8 mouse cellular contexts compared by ENCODE assay signal in genomic region chr4:117836204-117836767, GRCm38 (mm10). TPM values are rescaled to one million over a fixed set of nuclear protein-coding genes. Genes with fewer than 3 reads are reported as not detected.
DNase-seq lines count a peak whose midpoint lies in the region; ATAC-seq lines count a peak whose summit lies in the region.

No protein-coding gene starts in this region.

- H3K36me3 ChIP-seq in heart, embryonic 13.5 days, result no peaks in the 10 kb centered on the region
- H3K36me3 ChIP-seq in liver, embryonic 12.5 days, result peaks cover 46% of the 10 kb centered on the region
- no peaks in the 10 kb centered on the region for H3K36me3 ChIP-seq in splenic B cell, adult 2 months (ENCODE audit: control insufficient read depth, insufficient read depth, low read length, poor library complexity, severe bottlenecking)

- peak; percentile 96 for DNase-seq in kidney, postnatal 10 days
- peak; percentile 84 for DNase-seq in naive thymus-derived CD4-positive, alpha-beta T cell, adult 2 months (ENCODE audit: low read depth)
- DNase-seq in splenic B cell, adult 2 months (ENCODE audit: low read depth, low spot score), result peak; percentile 85

- ATAC-seq in CD4-positive, CD25-positive, alpha-beta regulatory T cell, adult 4 months, result peak; percentile 79
- peak; percentile 47 for ATAC-seq in erythroid progenitor cell, adult 5-6 weeks (replicated peaks; ENCODE audit: low FRiP score, poor library complexity, severe bottlenecking)
- ATAC-seq in heart, embryonic 13.5 days (ENCODE audit: extremely low read depth, insufficient number of reproducible peaks, low FRiP score, low TSS enrichment), result peak; percentile 83
- peak; percentile 79 for ATAC-seq in liver, embryonic 12.5 days

- H3K4me3 ChIP-seq in brown adipose tissue, adult 24 weeks (ENCODE audit: insufficient read depth, low read depth, low read length), result peak overlapping the region; percentile 77
- peak overlapping the region; percentile 81 for H3K4me3 ChIP-seq in heart, embryonic 13.5 days
- peak overlapping the region; percentile 93 for H3K4me3 ChIP-seq in liver, embryonic 12.5 days

- no peaks in the 10 kb centered on the region for H3K4me1 ChIP-seq in brown adipose tissue, adult 24 weeks (ENCODE audit: control insufficient read depth, insufficient read depth, insufficient read length, low read length)
- H3K4me1 ChIP-seq in heart, embryonic 13.5 days, result peaks cover 28% of the 10 kb centered on the region
- H3K4me1 ChIP-seq in liver, embryonic 12.5 days, result peaks cover 84% of the 10 kb centered on the region

- no peak overlapping the region for H3K27ac ChIP-seq in brown adipose tissue, adult 24 weeks (replicated peaks; ENCODE audit: low read depth, low read length)
- H3K27ac ChIP-seq in heart, embryonic 13.5 days (replicated peaks), result peak overlapping the region; percentile 92
- H3K27ac ChIP-seq in liver, embryonic 12.5 days, result peak overlapping the region; percentile 98

- H3K9me3 ChIP-seq in heart, embryonic 13.5 days, result no peaks in the 10 kb centered on the region
- no peaks in the 10 kb centered on the region for H3K9me3 ChIP-seq in liver, embryonic 12.5 days (replicated peaks)

- H3K27me3 ChIP-seq in heart, embryonic 13.5 days (replicated peaks), result peaks cover 3% of the 10 kb centered on the region
- H3K27me3 ChIP-seq in liver, embryonic 12.5 days (replicated peaks), result no peaks in the 10 kb centered on the region
- H3K27me3 ChIP-seq in splenic B cell, adult 2 months (ENCODE audit: control insufficient read depth, insufficient read depth, low read length, poor library complexity, severe bottlenecking), result no peaks in the 10 kb centered on the region

- peak overlapping the region; percentile 97 for H3K4me2 ChIP-seq in heart, embryonic 13.5 days
- peak overlapping the region; percentile 93 for H3K4me2 ChIP-seq in liver, embryonic 12.5 days

- peak overlapping the region; percentile 92 for H3K9ac ChIP-seq in heart, embryonic 13.5 days
- H3K9ac ChIP-seq in liver, embryonic 12.5 days, result peak overlapping the region; percentile 97

- under 1% methylated on average over 47 of the region's 48 CpGs for WGBS in heart, embryonic 13.5 days
- WGBS in liver, embryonic 12.5 days (ENCODE audit: insufficient replicate concordance), result 2% methylated on average over 37 of the region's 48 CpGs

RNA-seq across cellular contexts. Expression of gene Slc6a9, which starts 2.0 kb away (rescaled TPM):
- polyA plus RNA-seq in CD4-positive, CD25-positive, alpha-beta regulatory T cell, adult 4 months (2017; shearing (Covaris generic)), result 1 to 10 TPM in 1 of 2 experiments, not detected in 1; 1.0 TPM
- 1.6 and 1.9 TPM in 2 replicates for polyA plus RNA-seq in brown adipose tissue, adult 24 weeks (2012; ENCODE audit: insufficient read depth, insufficient read length, missing spikeins)
- 273 and 276 TPM in 2 replicates for total RNA-seq in erythroid progenitor cell, adult 5-6 weeks (2015; ENCODE audit: low replicate concordance)
- 282 and 375 TPM in 2 replicates for total RNA-seq in erythroid progenitor cell, adult 5-6 weeks (2017; ENCODE audit: low replicate concordance)
- 8.4 and 10.6 TPM in 2 replicates for polyA plus RNA-seq in heart, embryonic 13.5 days (2015; fragmentation: Nextera tagmentation; extraction: Ambion mirVana)
- 52.8 and 57.8 TPM in 2 replicates for polyA plus RNA-seq in liver, embryonic 12.5 days (2016; fragmentation: Nextera tagmentation; extraction: Ambion mirVana)

RNA-seq across cellular contexts. Expression of gene Ccdc24, which starts 36.1 kb away (rescaled TPM):
- polyA plus RNA-seq in CD4-positive, CD25-positive, alpha-beta regulatory T cell, adult 4 months (2017; shearing (Covaris generic)), result not detected
- polyA plus RNA-seq in brown adipose tissue, adult 24 weeks (2012; ENCODE audit: insufficient read depth, insufficient read length, missing spikeins), result not detected in 2 replicates
- 1.3 TPM in 1 of 2 replicates, not detected in the other for total RNA-seq in erythroid progenitor cell, adult 5-6 weeks (2015; ENCODE audit: low replicate concordance)
- 0.98 and 17.2 TPM in 2 replicates for total RNA-seq in erythroid progenitor cell, adult 5-6 weeks (2017; ENCODE audit: low replicate concordance)
- 0.74 and 1.1 TPM in 2 replicates for polyA plus RNA-seq in heart, embryonic 13.5 days (2015; fragmentation: Nextera tagmentation; extraction: Ambion mirVana)
- polyA plus RNA-seq in liver, embryonic 12.5 days (2016; fragmentation: Nextera tagmentation; extraction: Ambion mirVana), result 1.7 and 2.0 TPM in 2 replicates

RNA-seq across cellular contexts. Expression of gene B4galt2, which starts 47.0 kb away (rescaled TPM):
- not detected for polyA plus RNA-seq in CD4-positive, CD25-positive, alpha-beta regulatory T cell, adult 4 months (2017; shearing (Covaris generic))
- 1.3 and 1.5 TPM in 2 replicates for polyA plus RNA-seq in brown adipose tissue, adult 24 weeks (2012; ENCODE audit: insufficient read depth, insufficient read length, missing spikeins)
- total RNA-seq in erythroid progenitor cell, adult 5-6 weeks (2015; ENCODE audit: low replicate concordance), result not detected in 2 replicates
- total RNA-seq in erythroid progenitor cell, adult 5-6 weeks (2017; ENCODE audit: low replicate concordance), result 0.45 TPM in 1 of 2 replicates, not detected in the other
- 13.5 and 13.9 TPM in 2 replicates for polyA plus RNA-seq in heart, embryonic 13.5 days (2015; fragmentation: Nextera tagmentation; extraction: Ambion mirVana)
- polyA plus RNA-seq in liver, embryonic 12.5 days (2016; fragmentation: Nextera tagmentation; extraction: Ambion mirVana), result 5.2 and 5.7 TPM in 2 replicates

RNA-seq across cellular contexts. Expression of gene Atp6v0b, which starts 50.8 kb away (rescaled TPM):
- polyA plus RNA-seq in CD4-positive, CD25-positive, alpha-beta regulatory T cell, adult 4 months (2017; shearing (Covaris generic)), result 10 to 100 TPM; 91.3 to 92.4 TPM
- polyA plus RNA-seq in brown adipose tissue, adult 24 weeks (2012; ENCODE audit: insufficient read depth, insufficient read length, missing spikeins), result 145 and 164 TPM in 2 replicates
- total RNA-seq in erythroid progenitor cell, adult 5-6 weeks (2015; ENCODE audit: low replicate concordance), result 288 and 327 TPM in 2 replicates
- 61.0 and 77.4 TPM in 2 replicates for total RNA-seq in erythroid progenitor cell, adult 5-6 weeks (2017; ENCODE audit: low replicate concordance)
- 188 and 220 TPM in 2 replicates for polyA plus RNA-seq in heart, embryonic 13.5 days (2015; fragmentation: Nextera tagmentation; extraction: Ambion mirVana)
- polyA plus RNA-seq in liver, embryonic 12.5 days (2016; fragmentation: Nextera tagmentation; extraction: Ambion mirVana), result 180 and 198 TPM in 2 replicates

RNA-seq across cellular contexts. Expression of gene Dph2, which starts 55.5 kb away (rescaled TPM):
- 10 to 100 TPM; 33.3 to 40.3 TPM for polyA plus RNA-seq in CD4-positive, CD25-positive, alpha-beta regulatory T cell, adult 4 months (2017; shearing (Covaris generic))
- 1.7 and 4.4 TPM in 2 replicates for polyA plus RNA-seq in brown adipose tissue, adult 24 weeks (2012; ENCODE audit: insufficient read depth, insufficient read length, missing spikeins)
- 0.72 and 0.84 TPM in 2 replicates for total RNA-seq in erythroid progenitor cell, adult 5-6 weeks (2015; ENCODE audit: low replicate concordance)
- 1.2 and 5.9 TPM in 2 replicates for total RNA-seq in erythroid progenitor cell, adult 5-6 weeks (2017; ENCODE audit: low replicate concordance)
- polyA plus RNA-seq in heart, embryonic 13.5 days (2015; fragmentation: Nextera tagmentation; extraction: Ambion mirVana), result 10.9 and 11.6 TPM in 2 replicates
- polyA plus RNA-seq in liver, embryonic 12.5 days (2016; fragmentation: Nextera tagmentation; extraction: Ambion mirVana), result 15.5 and 15.8 TPM in 2 replicates
